Mouse (Mus musculus): Measurements from ENCODE around the gene Tmem26. TPM values are rescaled to one million over a fixed set of nuclear protein-coding genes. Genes with fewer than 3 reads are reported as not detected.

The Tmem26 gene
- 3.1 and 7.4 TPM in 2 replicates for polyA plus RNA-seq (2012; rRNA removed)

GRCm38 (mm10) chr10:68723568-68724360 is at the start of gene Tmem26:
Gene Tmem26 (plus strand): TSS chr10:68723646.

Other genes starting within 250 kb of the Tmem26 start
- gene Cabcoco1, start 181.8 kb upstream of the Tmem26 start, polyA plus RNA-seq (2012; rRNA removed): 0.43 and 0.51 TPM in 2 replicates

Data from central nervous system, embryonic 14 days (tissue).